Mouse (Mus musculus): Measurements from ENCODE around the gene Hmgcll1.

GRCm38 (mm10) chr9:76007342-76007970 is 7.2 kb upstream of the Hmgcll1 start:
- TF ChIP-seq ZNF384 (IDR thresholded peaks at IDR 0.05; ENCODE audit: low read depth, low read length) (no peak), MAFK (IDR thresholded peaks at IDR 0.05; ENCODE audit: insufficient read depth, low read depth, low read length) (no peak), ZC3H11A (IDR thresholded peaks at IDR 0.05; ENCODE audit: borderline replicate concordance, low read depth, low read length) (no peak)

Data from ES-E14 (cell line).